Mouse (Mus musculus): ENCODE measurements around the gene Itga6.

DNA sequence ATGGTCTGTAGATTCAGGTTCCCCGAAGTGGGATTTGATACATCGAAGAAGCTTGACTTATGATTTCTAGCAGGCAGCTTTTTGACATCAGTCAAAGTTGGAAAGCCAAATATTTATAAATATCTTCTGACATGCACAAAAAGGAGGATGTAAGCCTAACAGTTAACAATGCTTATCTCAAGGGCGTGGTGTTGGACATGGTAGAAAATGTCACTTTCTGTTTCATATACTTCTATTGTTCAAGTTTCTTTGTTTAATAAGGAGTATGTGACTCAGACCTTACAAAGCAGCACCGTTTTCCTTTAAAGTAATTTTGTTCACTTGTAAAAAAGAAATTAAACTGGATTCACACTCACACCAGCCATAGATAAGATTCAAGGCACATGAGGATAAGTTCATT lies 26.3 kb downstream of the Itga6 start:
- TF ChIP-seq POLR2A (IDR thresholded peaks at IDR 0.05; ENCODE audit: borderline replicate concordance, insufficient read depth, low read length) (no peak), CTCF (IDR thresholded peaks at IDR 0.05; ENCODE audit: borderline replicate concordance, insufficient read depth, low read depth, low read length) (no peak)

Data from cerebellum, adult 2 months (tissue).